Mouse (Mus musculus) left cerebral cortex, postnatal 25 days (tissue): ENCODE measurements around the gene Ush1g. TPM values are rescaled to one million over a fixed set of nuclear protein-coding genes. Genes with fewer than 3 reads are reported as not detected.

Experiments
- DNase-seq, 2 experiments: peaks; one replicate each; pipeline ENCODE4 v3.0.0; 2022; ENCODE audit warnings: low spot score in 2 of 2, mixed read lengths in 1 of 2
- intact Hi-C: fragments of 180-260 bp; cut with DNase I; formaldehyde crosslinking; loops from one replicate; pipeline ENCODE4 v1.15.1; 2025
- total RNA-seq, 2 experiments: library from RNA; stranded (reverse); gene quantifications; 2 replicates each; pipeline ENCODE4 v1.2.3; 2021

Gene Ush1g
- total RNA-seq, 2 experiments from 2014 or later: 0.18 to 0.28 TPM

- DNase-seq: no peak
- intact Hi-C loops: no loop called here
Observed at GRCm38 (mm10) chr11:115292631-115293375, 29.0 kb downstream of the Ush1g start.

- intact Hi-C loops: no loop called here
- no peak for DNase-seq
Observed at GRCm38 (mm10) chr11:115291503-115291902, 30.3 kb downstream of the Ush1g start.

GRCm38 (mm10) chr11:115290919-115291318 lies 30.9 kb downstream of the Ush1g start:
- intact Hi-C loops: no loop called here
- no peak for DNase-seq

- intact Hi-C loops: no loop called here
- DNase-seq: no peak
Observed at GRCm38 (mm10) chr11:115290314-115290713, 31.5 kb downstream of the Ush1g start.

- intact Hi-C loops: no loop called here
- no peak for DNase-seq
Observed at GRCm38 (mm10) chr11:115289885-115290284, 32.0 kb downstream of the Ush1g start.

- intact Hi-C loops: no loop called here
- no peak for DNase-seq
Observed at GRCm38 (mm10) chr11:115288305-115288704, 33.5 kb downstream of the Ush1g start.

GRCm38 (mm10) chr11:115287386-115287785 lies 34.5 kb downstream of the Ush1g start:
- intact Hi-C loops: no loop called here
- DNase-seq: no peak

GRCm38 (mm10) chr11:115286201-115286993 lies 35.4 kb downstream of the Ush1g start:
- intact Hi-C loops: no loop called here
- DNase-seq: peak in 1 of 2 experiments; percentile 61

- intact Hi-C loops: no loop called here
- DNase-seq: no peak
Observed at GRCm38 (mm10) chr11:115285282-115285681, 36.6 kb downstream of the Ush1g start.

GRCm38 (mm10) chr11:115283891-115284620 lies 37.8 kb downstream of the Ush1g start:
- no peak for DNase-seq
- intact Hi-C loops: no loop called here

GRCm38 (mm10) chr11:115283486-115283765 lies 38.4 kb downstream of the Ush1g start:
- intact Hi-C loops: no loop called here
- DNase-seq: no peak

GRCm38 (mm10) chr11:115282723-115283485 lies 38.9 kb downstream of the Ush1g start:
- peak in 1 of 2 experiments; percentile 37 for DNase-seq

GRCm38 (mm10) chr11:115282295-115282694 lies 39.5 kb downstream of the Ush1g start:
- intact Hi-C loops: no loop called here
- peak; percentile 34 to 36 for DNase-seq

More at GRCm38 (mm10) chr11:115282723-115283485, 38.9 kb downstream of the Ush1g start:
- intact Hi-C loops: no loop called here

GRCm38 (mm10) chr11:115279726-115280125 lies 42.1 kb downstream of the Ush1g start:
- DNase-seq: no peak

GRCm38 (mm10) chr11:115278176-115278575 lies 43.7 kb downstream of the Ush1g start:
- intact Hi-C loops: no loop called here
- DNase-seq: no peak

More at GRCm38 (mm10) chr11:115279726-115280125, 42.1 kb downstream of the Ush1g start:
- intact Hi-C loops: no loop called here

- DNase-seq: no peak
- intact Hi-C loops: no loop called here
Observed at GRCm38 (mm10) chr11:115277604-115277975, 44.3 kb downstream of the Ush1g start.

GRCm38 (mm10) chr11:115276780-115277603 lies 44.8 kb downstream of the Ush1g start, which contains the start of gene Fdxr:
Fdxr (minus strand) TSS chr11:115277050.
- intact Hi-C loops: no loop called here
- DNase-seq: peak; percentile 97 to 100

GRCm38 (mm10) chr11:115275954-115276353 lies 45.9 kb downstream of the Ush1g start:
- intact Hi-C loops: no loop called here
- no peak for DNase-seq

GRCm38 (mm10) chr11:115275509-115275908 lies 46.3 kb downstream of the Ush1g start:
- DNase-seq: no peak
- intact Hi-C loops: no loop called here
